Mouse (Mus musculus) CH12.LX (cell line): ENCODE measurements around the gene Rasgrf2.

ENCODE experiments used
- POLR2A ChIP-seq: IDR thresholded peaks from 2 replicates; pipeline ENCODE4 v1.6.1; 2011; ENCODE audit warnings: low read depth, mild to moderate bottlenecking, improper control_type of control experiment, low read length
- USF1 ChIP-seq: IDR thresholded peaks from 2 replicates; pipeline ENCODE4 v1.6.1; 2014; ENCODE audit warnings: low read depth, mild to moderate bottlenecking, inconsistent platforms, low read length, improper control_type of control experiment
- ZC3H11A ChIP-seq: IDR thresholded peaks from 2 replicates; pipeline ENCODE4 v1.6.1; 2012; ENCODE audit warnings: low read depth, mild to moderate bottlenecking, inconsistent platforms, low read length, improper control_type of control experiment

DNA sequence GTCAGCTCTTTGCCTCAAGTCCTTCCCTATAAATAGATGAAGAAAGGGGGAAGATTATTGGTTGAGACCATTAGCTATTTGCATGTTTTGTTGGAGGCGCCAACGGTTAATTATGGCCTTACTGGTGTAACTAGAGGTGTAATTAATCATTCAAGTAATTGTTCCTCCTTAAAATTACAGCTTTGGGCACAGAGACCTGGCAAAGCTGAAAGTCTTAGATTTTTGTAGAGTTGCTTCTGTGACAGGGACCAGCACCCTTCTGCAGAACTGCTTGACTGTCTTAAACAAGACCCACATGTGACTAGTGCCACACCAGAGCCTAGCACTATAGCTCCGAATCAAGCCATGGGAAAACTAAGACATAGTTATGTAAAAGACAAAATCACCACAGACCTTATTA lies 134.5 kb downstream of the Rasgrf2 start:
- TF ChIP-seq POLR2A (no peak), ZC3H11A (no peak), USF1 (no peak)
